Mouse (Mus musculus) heart, embryonic 15.5 days (tissue): ENCODE data around the gene Slc6a21. TPM values are rescaled to one million over a fixed set of nuclear protein-coding genes. Genes with fewer than 3 reads are reported as not detected.

Source experiments
- ATAC-seq: fragments of 200-750 bp; cut with Nextera tagmentation; replicated peaks from 2 replicates; pipeline ENCODE4 v1.8.0; 2017; ENCODE audit warnings: low read depth, moderate TSS enrichment; ENCODE audit not compliant: insufficient number of reproducible peaks, insufficient read depth, low FRiP score
- H3K27ac ChIP-seq: fragments of 300-500 bp; sonication (generic); 2 replicates; pipeline ENCODE4 v1.5.1; 2015; ENCODE audit warnings: mild to moderate bottlenecking, inconsistent platforms
- H3K27me3 ChIP-seq: fragments of 300-500 bp; sonication (generic); 2 replicates; pipeline ENCODE4 v1.6.1; 2015; ENCODE audit warnings: inconsistent platforms
- H3K36me3 ChIP-seq: fragments of 300-500 bp; sonication (generic); 2 replicates; pipeline ENCODE4 v1.6.1; 2015; ENCODE audit warnings: mild to moderate bottlenecking, inconsistent platforms
- H3K4me1 ChIP-seq: fragments of 300-500 bp; sonication (generic); replicated peaks from 2 replicates; pipeline ENCODE4 v1.6.1; 2015; ENCODE audit warnings: inconsistent platforms
- H3K4me2 ChIP-seq: fragments of 300-500 bp; sonication (generic); 2 replicates; pipeline ENCODE4 v1.6.1; 2015; ENCODE audit warnings: inconsistent platforms, mild to moderate bottlenecking, moderate library complexity
- H3K4me3 ChIP-seq: fragments of 300-500 bp; sonication (generic); 2 replicates; pipeline ENCODE4 v1.5.1; 2015; ENCODE audit warnings: mild to moderate bottlenecking, inconsistent platforms
- H3K9ac ChIP-seq: fragments of 300-500 bp; sonication (generic); 2 replicates; pipeline ENCODE4 v1.6.1; 2015; ENCODE audit warnings: mild to moderate bottlenecking, inconsistent platforms
- H3K9me3 ChIP-seq: fragments of 300-500 bp; sonication (generic); replicated peaks from 2 replicates; pipeline ENCODE4 v1.6.1; 2016; ENCODE audit warnings: inconsistent platforms
- WGBS: fragments of 180-500 bp; shearing (Covaris S2); methylation state at CpG from one replicate; pipeline ENCODE4 v1.1.7; 2015; ENCODE audit warnings: mixed read lengths; 5-methylcytosine and 5-hydroxymethylcytosine counted together
- polyA plus RNA-seq: library from polyadenylated mRNA; unstranded; fragments of >200 nt; fragmentation: Nextera tagmentation; extraction: Ambion mirVana; gene quantifications from 2 replicates; pipeline ENCODE4 v1.2.1, GENCODE M21; 2015

Slc6a21 gene
- polyA plus RNA-seq, 1 experiment from 2014 or later = not detected

DNA sequence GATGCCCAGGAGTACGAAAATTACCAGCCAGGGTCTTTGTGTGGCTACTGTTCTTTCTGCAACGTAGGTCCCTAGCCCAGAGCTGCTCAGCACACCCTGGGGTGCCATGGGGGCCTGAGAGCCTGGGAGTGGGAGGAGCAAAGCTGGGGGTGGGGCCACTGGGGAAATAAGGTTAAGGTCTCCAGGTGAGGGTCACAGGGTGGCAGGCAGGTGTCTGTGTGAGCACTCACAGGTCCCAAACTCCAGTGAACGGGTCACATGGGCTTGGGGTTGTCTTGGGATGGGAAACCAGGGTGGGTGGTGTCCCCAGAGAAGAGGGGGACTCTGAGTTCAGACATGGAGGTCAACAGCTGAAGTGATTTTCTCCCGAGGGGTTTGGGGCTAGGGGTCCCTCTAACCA, 60.2 kb downstream of the Slc6a21 start:
- H3K9me3 ChIP-seq = no peaks in the 10 kb centered on the region
- H3K9ac ChIP-seq = 0 out of 2 replicates have a peak overlapping the region, but pooled peaks have one; percentile 20
- H3K27ac ChIP-seq = no peak overlapping the region
- peak overlapping the region; percentile 87 for H3K4me2 ChIP-seq
- no peaks in the 10 kb centered on the region for H3K36me3 ChIP-seq
- H3K4me3 ChIP-seq = peak overlapping the region; percentile 35
- H3K4me1 ChIP-seq = peaks cover 74% of the 10 kb centered on the region
- 0 out of 2 replicates have a peak, but pooled peaks cover 5% of the 10 kb centered on the region for H3K27me3 ChIP-seq
- 18% methylated on average over 4 of the region's 4 CpGs for WGBS
- ATAC-seq = no peak

DNA sequence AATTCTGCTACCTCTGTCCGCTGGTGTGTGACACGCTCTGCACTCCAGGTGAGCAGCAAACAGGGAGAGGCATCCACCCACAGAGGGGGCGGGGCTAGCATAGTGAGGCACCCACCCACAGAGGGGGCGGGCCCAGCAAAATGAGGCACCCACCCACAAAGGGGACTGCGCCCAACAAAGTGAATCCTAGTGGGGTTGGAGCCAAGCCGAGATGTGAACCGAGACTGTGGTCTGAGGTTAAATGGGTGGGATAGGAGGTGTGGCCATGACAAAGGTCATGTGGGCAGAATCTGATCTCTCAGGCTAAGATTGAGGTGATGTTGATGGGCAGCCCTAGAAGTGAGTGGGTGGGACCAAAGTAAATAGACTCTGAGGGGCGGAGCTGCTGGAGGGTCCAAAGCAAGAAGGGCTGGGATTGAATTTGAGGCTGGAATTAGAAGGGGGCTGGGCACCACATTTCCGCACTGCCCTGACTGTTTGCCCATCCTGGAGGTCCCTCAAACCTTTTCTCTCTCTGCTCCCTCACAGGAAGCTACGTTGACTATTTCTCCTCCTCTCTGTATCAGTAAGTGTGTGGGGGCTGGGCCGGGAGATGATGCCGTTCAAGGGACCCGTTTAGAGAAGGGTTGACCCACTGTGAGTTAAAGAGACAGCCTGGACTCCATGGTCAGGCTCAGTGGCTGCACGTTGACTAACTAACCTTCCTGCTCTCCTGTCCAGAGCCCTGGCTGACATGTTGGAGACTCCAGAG, 61.0 kb downstream of the Slc6a21 start:
- H3K4me2 ChIP-seq = peak overlapping the region; percentile 87
- 9% methylated on average over 14 of the region's 14 CpGs for WGBS
- H3K4me3 ChIP-seq = peak overlapping the region; percentile 54
- 0 out of 2 replicates have a peak overlapping the region, but pooled peaks have one; percentile 54 for H3K9ac ChIP-seq
- no peak for ATAC-seq
- 0 out of 2 replicates have a peak overlapping the region, but pooled peaks have one; percentile 1 for H3K27ac ChIP-seq
- H3K36me3 ChIP-seq = no peaks in the 10 kb centered on the region
- H3K9me3 ChIP-seq = no peaks in the 10 kb centered on the region
- H3K4me1 ChIP-seq = peaks cover 67% of the 10 kb centered on the region
- H3K27me3 ChIP-seq = 0 out of 2 replicates have a peak, but pooled peaks cover 5% of the 10 kb centered on the region

Other genes with a start within 250 kb of the Slc6a21 start
- gene Prr12, start 224.6 kb upstream of the Slc6a21 start, polyA plus RNA-seq = 5.0 and 7.6 TPM in 2 replicates
- gene Nosip, start 215.1 kb upstream of the Slc6a21 start, polyA plus RNA-seq = 42.4 and 54.8 TPM in 2 replicates
- gene Prrg2, start 214.8 kb upstream of the Slc6a21 start, polyA plus RNA-seq = 12.9 and 15.9 TPM in 2 replicates
- gene Rcn3, start 185.3 kb upstream of the Slc6a21 start, polyA plus RNA-seq = 223 and 285 TPM in 2 replicates
- 52.5 and 62.7 TPM in 2 replicates for gene Fcgrt, start 173.7 kb upstream of the Slc6a21 start, polyA plus RNA-seq
- 794 and 808 TPM in 2 replicates for gene Rps11, start 153.1 kb upstream of the Slc6a21 start, polyA plus RNA-seq
- gene Rpl13a, start 148.8 kb upstream of the Slc6a21 start, polyA plus RNA-seq = 697 and 762 TPM in 2 replicates
- 0.22 TPM in 1 of 2 replicates, not detected in the other for gene Gm45713, start 141.3 kb upstream of the Slc6a21 start, polyA plus RNA-seq
- 1.5 and 2.2 TPM in 2 replicates for gene Flt3l, start 141.1 kb upstream of the Slc6a21 start, polyA plus RNA-seq
- 76.5 and 77.3 TPM in 2 replicates for gene Pih1d1, start 123.2 kb upstream of the Slc6a21 start, polyA plus RNA-seq
- 26.4 and 40.4 TPM in 2 replicates for gene Aldh16a1, start 122.9 kb upstream of the Slc6a21 start, polyA plus RNA-seq
- 2.7 and 3.5 TPM in 2 replicates for gene Slc17a7, start 113.6 kb upstream of the Slc6a21 start, polyA plus RNA-seq
- 0.10 TPM in 1 of 2 replicates, not detected in the other for gene Gfy, start 97.9 kb upstream of the Slc6a21 start, polyA plus RNA-seq
- gene Pth2, start 96.5 kb upstream of the Slc6a21 start, polyA plus RNA-seq = not detected in 2 replicates
- gene Ccdc155, start 72.6 kb upstream of the Slc6a21 start, polyA plus RNA-seq = 0.53 and 0.80 TPM in 2 replicates
- gene Dkkl1, start 65.4 kb upstream of the Slc6a21 start, polyA plus RNA-seq = 0.90 and 1.2 TPM in 2 replicates
- 89.0 and 106 TPM in 2 replicates for gene Tead2, start 61.8 kb upstream of the Slc6a21 start, polyA plus RNA-seq
- 2.4 and 8.3 TPM in 2 replicates for gene Cd37, start 38.4 kb upstream of the Slc6a21 start, polyA plus RNA-seq
- 0.11 and 0.18 TPM in 2 replicates for gene Slc6a16, start 36.4 kb upstream of the Slc6a21 start, polyA plus RNA-seq
- gene Trpm4, start 56.3 kb downstream of the Slc6a21 start, polyA plus RNA-seq = 12.7 and 15.8 TPM in 2 replicates
- 25.2 and 26.4 TPM in 2 replicates for gene Hrc, start 57.8 kb downstream of the Slc6a21 start, polyA plus RNA-seq
- 1.6 and 2.1 TPM in 2 replicates for gene Ppfia3, start 89.5 kb downstream of the Slc6a21 start, polyA plus RNA-seq
- gene Lin7b, start 93.1 kb downstream of the Slc6a21 start, polyA plus RNA-seq = 1.2 and 1.3 TPM in 2 replicates
- gene Snrnp70, start 118.2 kb downstream of the Slc6a21 start, polyA plus RNA-seq = 123 and 146 TPM in 2 replicates
- gene Kcna7, start 128.1 kb downstream of the Slc6a21 start, polyA plus RNA-seq = 0.33 and 0.58 TPM in 2 replicates
- gene Ntf5, start 136.2 kb downstream of the Slc6a21 start, polyA plus RNA-seq = 0.81 and 1.6 TPM in 2 replicates
- gene Lhb, start 143.3 kb downstream of the Slc6a21 start, polyA plus RNA-seq = not detected in 2 replicates
- gene Gys1, start 157.3 kb downstream of the Slc6a21 start, polyA plus RNA-seq = 111 and 113 TPM in 2 replicates
- 65.0 and 82.1 TPM in 2 replicates for gene Ruvbl2, start 160.6 kb downstream of the Slc6a21 start, polyA plus RNA-seq
- 3,328 and 3,965 TPM in 2 replicates for gene Ftl1, start 182.4 kb downstream of the Slc6a21 start, polyA plus RNA-seq
- 107 and 112 TPM in 2 replicates for gene Bax, start 189.4 kb downstream of the Slc6a21 start, polyA plus RNA-seq
- 0.28 and 1.3 TPM in 2 replicates for gene Tulp2, start 204.4 kb downstream of the Slc6a21 start, polyA plus RNA-seq
- gene Gm45808, start 209.3 kb downstream of the Slc6a21 start, polyA plus RNA-seq = not detected in 2 replicates
- gene Dhdh, start 211.3 kb downstream of the Slc6a21 start, polyA plus RNA-seq = 4.0 and 4.1 TPM in 2 replicates
- 144 and 177 TPM in 2 replicates for gene Nucb1, start 232.9 kb downstream of the Slc6a21 start, polyA plus RNA-seq
- 25.3 and 37.6 TPM in 2 replicates for gene Ppp1r15a, start 248.8 kb downstream of the Slc6a21 start, polyA plus RNA-seq
- 1.0 and 2.6 TPM in 2 replicates for gene Plekha4, start 248.8 kb downstream of the Slc6a21 start, polyA plus RNA-seq